Mouse (Mus musculus): Measurements from ENCODE around the gene Itga11.

DNA sequence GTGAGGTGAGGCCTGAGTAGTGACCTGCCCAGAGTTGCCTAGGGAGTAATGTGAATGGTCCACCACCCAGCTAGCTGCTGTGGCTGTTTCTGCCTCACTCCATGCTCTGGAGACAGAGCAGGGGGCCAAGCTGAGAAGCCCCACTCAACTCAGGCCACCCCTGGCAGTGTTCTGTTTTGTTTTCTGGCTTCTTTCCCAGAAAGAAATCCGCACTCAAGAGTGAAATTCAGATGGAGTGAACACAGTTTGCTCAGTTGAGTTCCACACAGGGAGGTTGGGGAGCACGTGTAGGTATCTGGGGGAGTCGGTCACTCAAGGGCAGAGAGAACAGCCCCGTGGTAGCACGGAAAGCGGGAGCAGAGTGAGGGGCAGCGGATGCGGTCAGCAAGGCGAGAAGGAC lies 101.1 kb downstream of the Itga11 start:
- TF ChIP-seq CTCF (IDR thresholded peaks at IDR 0.05; ENCODE audit: low read depth, low read length): no peak
- TF ChIP-seq POLR2A (IDR thresholded peaks at IDR 0.05; ENCODE audit: insufficient read depth, low read length): no peak
